Mouse (Mus musculus) cerebellum, postnatal 4 days (tissue): ENCODE results near the gene Slc25a29.
A peak's percentile ranks its signal among the peaks of the same experiment; 100 is the strongest.

Experiments
- DNase-seq, 2 experiments: peaks; one replicate each; pipeline ENCODE4 v3.0.0; 2022; ENCODE audit warnings: low spot score in 2 of 2, mixed read lengths in 1 of 2

Slc25a29 gene

GRCm38 (mm10) chr12:108794979-108795537 lies 40.6 kb downstream of the Slc25a29 start:
- DNase-seq, result no peak

GRCm38 (mm10) chr12:108794078-108794711 lies 41.5 kb downstream of the Slc25a29 start:
- peak; percentile 45 to 83 for DNase-seq

- peak; percentile 23 to 40 for DNase-seq
These were observed 42.2 kb downstream of the Slc25a29 start for GRCm38 (mm10) chr12:108793453-108793941.

DNA sequence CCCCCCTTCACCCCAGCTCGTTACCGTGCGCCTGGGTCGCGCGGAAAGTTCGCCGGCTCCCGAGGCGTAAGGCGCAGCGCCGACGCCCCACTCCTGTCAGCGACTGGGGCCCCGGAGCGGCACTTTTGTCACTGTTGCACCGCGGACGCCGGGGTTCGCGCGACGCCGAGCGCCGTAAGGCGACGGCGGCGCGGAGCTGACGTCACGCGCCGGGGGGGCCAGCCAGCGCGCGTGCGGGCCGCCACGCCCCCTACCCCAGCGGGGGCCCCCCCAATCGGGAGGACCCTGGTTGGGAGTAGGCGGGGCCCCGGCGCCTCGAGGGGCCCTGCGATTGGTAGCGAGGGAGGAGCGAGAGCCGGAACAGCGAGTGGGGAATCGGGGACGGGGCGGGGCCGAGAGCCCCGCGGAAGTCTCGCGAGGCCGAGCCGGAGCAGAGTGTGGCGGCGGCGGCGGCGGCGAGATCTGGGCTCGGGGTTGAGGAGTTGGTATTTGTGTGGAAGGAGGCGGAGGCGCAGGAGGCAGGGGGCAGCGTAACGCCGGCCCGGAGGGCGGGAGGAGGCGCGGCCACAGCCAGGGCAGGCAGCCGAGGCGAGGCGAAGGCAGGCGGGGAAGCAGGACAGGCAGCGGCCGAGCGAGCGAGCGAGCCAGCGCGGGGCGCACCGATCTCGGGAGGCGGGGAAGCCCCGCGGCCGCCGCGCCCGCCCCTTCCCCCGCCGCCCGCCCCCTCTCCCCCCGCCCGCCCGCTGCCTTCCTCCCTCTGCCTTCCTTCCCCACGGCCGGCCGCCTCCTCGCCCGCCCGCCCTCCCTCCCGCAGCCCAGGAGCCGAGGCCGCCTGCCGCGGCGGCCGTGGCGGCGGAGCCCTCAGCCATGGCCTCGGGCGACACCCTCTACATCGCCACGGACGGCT lies 42.9 kb downstream of the Slc25a29 start, which contains the start of gene Yy1:
Gene Yy1, plus strand, starts transcription at position 428 of the 907 bp plus-strand sequence.
- peak; percentile 97 to 99 for DNase-seq

GRCm38 (mm10) chr12:108792152-108792545 lies 43.5 kb downstream of the Slc25a29 start:
- DNase-seq, result peak; percentile 65 to 78

DNA sequence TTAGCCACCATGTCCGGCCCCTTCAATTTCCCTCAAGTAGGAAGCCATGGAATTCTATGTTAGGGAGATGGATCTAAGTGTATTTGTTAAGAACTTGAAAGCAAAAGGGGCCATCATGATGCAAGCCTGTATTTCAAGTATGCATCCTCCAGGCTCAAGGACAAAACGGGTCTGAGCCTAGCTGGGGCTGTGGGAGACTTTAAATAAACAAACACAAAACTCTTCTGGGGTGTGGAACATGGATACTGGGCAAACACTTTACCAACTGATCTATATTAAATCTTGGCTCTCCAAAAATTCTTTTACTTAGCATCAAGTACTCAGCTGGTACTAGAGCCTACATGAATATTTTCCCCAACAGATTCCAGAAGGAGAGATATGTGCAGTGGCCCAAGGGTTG lies 48.4 kb downstream of the Slc25a29 start:
- no peak for DNase-seq

DNA sequence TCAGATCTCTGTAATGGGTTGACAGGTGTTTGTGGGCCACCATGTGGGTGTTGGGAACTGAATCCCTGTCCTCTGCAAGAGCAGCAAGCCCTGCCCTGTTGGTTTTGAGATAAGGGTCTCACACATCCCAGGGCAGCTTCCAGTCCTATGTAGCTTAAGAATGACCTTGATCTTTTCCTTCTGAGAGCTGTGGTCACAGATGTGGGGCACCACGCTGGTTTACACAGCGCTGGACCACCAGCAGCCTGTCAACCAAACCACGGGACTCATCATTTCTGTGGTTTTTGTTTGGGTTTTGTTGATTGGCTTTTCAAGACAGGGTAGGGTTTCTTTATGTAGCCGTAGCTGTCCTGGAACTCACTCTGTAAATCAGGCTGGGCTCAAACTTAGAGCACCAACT lies 50.5 kb downstream of the Slc25a29 start:
- DNase-seq, result no peak

DNA sequence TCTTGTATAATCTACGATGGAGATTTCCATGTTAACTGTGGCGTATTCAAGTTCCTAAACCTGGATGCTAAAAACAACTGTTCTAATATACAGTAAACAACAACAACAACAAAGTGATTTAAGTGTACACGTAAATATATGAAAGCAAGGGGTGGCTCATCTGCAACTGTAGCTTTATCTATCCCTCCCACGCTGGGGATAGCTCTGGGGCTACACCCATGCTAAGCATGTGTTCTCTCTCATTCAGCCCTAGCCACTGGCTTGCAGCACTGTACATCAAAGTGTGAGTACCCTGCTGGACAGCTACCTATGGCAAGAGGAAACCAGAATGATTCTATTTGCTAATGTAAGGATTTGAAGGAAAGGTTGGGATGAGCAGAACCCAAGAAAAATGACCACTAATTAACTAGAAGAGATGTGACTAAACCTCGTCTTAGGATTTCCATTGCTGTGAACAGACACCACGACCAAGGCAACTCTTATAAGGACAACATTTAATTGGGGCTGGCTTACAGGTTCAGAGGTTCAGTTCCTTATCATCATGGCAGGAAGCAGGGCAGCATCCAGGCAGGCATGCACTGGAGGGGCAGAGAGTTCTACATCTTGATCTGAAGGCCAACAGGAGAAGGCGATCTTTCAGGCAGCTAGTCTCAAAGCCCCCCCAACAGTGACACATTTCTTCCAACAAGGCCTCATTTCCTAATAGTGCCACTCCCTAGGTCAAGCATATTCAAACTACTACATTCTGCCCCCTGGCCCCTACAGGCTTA lies 55.4 kb downstream of the Slc25a29 start:
- DNase-seq, result no peak
